Mouse (Mus musculus) forebrain, embryonic 14.5 days (tissue): ENCODE measurements at regions not wholly inside any gene's neighbourhood (a gene's known extent, or its start where the extent isn't known, plus 50 kb on each side); places are given as distances from the start of the nearest gene placed in this dataset.

Experiments used
- ATAC-seq: fragments of 200-750 bp; cut with Nextera tagmentation; 2 replicates; pipeline ENCODE4 v1.8.0; 2017; ENCODE audit warnings: mild to moderate bottlenecking, moderate library complexity
- DNase-seq: peaks from one replicate; pipeline ENCODE4 v3.0.0-alpha.2; 2015; ENCODE audit warnings: low spot score
- H3K27ac ChIP-seq: fragments of 300-500 bp; sonication (generic); 2 replicates; pipeline ENCODE4 v1.5.1; 2014; ENCODE audit warnings: low read depth, mild to moderate bottlenecking, control low read depth, low read length, moderate library complexity
- H3K27me3 ChIP-seq: fragments of 300-500 bp; sonication (generic); replicated peaks from 2 replicates; pipeline ENCODE4 v1.6.1; 2014; ENCODE audit warnings: low read length, control low read depth, mixed read lengths; ENCODE audit not compliant: control insufficient read depth, insufficient read depth
- H3K36me3 ChIP-seq: fragments of 300-500 bp; sonication (generic); 2 replicates; pipeline ENCODE4 v1.6.1; 2014; ENCODE audit warnings: low read length, control low read depth; ENCODE audit not compliant: control insufficient read depth, insufficient read depth
- H3K4me1 ChIP-seq: fragments of 300-500 bp; sonication (generic); 2 replicates; pipeline ENCODE4 v1.6.1; 2014; ENCODE audit warnings: antibody characterized with exemption, low read length, control low read depth; ENCODE audit not compliant: control insufficient read depth, insufficient read depth
- H3K4me2 ChIP-seq: fragments of 300-500 bp; sonication (generic); 2 replicates; pipeline ENCODE4 v1.6.1; 2014; ENCODE audit warnings: mild to moderate bottlenecking, control low read depth, low read length
- H3K4me3 ChIP-seq: fragments of 300-500 bp; sonication (generic); 2 replicates; pipeline ENCODE4 v1.5.1; 2014; ENCODE audit warnings: low read depth, low read length, control low read depth
- H3K9ac ChIP-seq: fragments of 300-500 bp; sonication (generic); 2 replicates; pipeline ENCODE4 v1.6.1; 2014; ENCODE audit warnings: mild to moderate bottlenecking, low read length, control low read depth, moderate library complexity
- H3K9me3 ChIP-seq: fragments of 300-500 bp; sonication (generic); replicated peaks from 2 replicates; pipeline ENCODE4 v1.6.1; 2016; ENCODE audit warnings: low read length, control low read depth, mixed read lengths; ENCODE audit not compliant: control insufficient read depth
- WGBS: fragments of 180-500 bp; shearing (Covaris S2); extraction: QIAGEN DNeasy Blood & Tissue Kit; methylation state at CpG from one replicate; pipeline ENCODE4 v1.1.7; 2014; 5-methylcytosine and 5-hydroxymethylcytosine counted together

DNA sequence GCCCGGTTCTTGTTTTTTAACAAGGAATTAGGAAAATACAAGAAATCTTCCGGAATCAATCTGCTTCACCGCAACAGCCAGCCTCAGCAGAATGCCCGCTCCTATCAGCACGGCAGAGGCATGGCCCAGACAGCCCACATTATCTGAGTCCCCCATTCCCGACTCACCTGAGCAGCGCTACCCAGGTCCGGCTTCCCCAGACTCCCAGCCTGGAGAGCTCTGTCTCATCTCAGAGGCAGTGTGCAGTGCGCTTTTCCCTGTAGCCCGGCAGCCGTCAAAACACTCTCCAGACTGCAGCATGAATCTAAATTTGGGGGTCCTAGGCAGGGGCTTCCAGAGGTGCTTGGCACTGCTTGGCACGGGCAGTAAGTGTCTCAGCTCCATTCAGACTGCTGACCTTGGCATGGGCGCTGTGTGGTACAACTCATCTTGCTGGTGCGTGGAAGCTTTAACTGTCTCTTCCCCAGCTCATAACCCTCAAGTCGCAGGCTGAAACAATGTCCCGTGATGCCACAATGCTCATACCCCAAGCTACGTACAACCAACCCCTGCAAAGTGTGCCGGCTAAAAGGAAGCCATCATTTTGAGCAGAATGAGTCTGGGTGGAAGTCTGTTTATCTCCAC, 182.2 kb downstream of the Sox11 start:
- no peak for ATAC-seq
- WGBS: 81% methylated on average over 18 of the region's 18 CpGs
- H3K27ac ChIP-seq: no peak overlapping the region
- no peaks in the 10 kb centered on the region for H3K27me3 ChIP-seq
- no peak overlapping the region for H3K4me2 ChIP-seq
- no peak overlapping the region for H3K4me3 ChIP-seq
- no peaks in the 10 kb centered on the region for H3K36me3 ChIP-seq
- no peaks in the 10 kb centered on the region for H3K9me3 ChIP-seq
- 0 out of 2 replicates have a peak overlapping the region, but pooled peaks have one; percentile 26 for H3K9ac ChIP-seq
- peaks cover 7% of the 10 kb centered on the region for H3K4me1 ChIP-seq
- no peak for DNase-seq

DNA sequence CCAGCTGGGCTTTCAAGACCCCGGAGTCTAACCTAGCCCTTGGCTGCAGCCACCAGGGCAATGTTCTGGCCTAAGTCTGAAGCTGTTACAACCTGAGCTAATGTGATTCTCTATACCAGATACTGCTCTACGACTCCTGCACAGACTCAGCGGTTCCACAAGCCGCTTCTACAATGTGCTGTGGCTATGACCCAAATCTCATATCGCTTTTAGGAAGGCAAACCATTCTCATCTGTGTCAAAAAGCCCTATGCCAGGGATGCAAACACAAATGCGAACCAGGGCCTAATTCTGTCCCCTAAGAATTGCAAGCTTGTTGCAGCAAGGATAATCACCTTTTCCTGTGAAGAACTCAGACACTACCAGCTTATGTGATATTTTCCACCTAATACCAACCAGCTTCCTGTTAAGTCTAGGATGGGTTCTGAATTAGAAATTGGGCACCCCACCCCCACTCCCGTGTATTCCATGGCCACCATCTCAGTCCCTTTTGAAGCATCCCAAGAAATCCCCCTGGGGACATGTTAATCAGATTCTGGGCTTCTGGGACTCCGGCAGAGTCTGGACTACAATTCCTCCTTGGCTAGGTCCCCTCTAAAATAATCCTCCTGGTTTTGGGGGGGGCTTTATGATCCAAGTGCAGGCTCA, 182.8 kb downstream of the Sox11 start:
- no peak overlapping the region for H3K27ac ChIP-seq

DNA sequence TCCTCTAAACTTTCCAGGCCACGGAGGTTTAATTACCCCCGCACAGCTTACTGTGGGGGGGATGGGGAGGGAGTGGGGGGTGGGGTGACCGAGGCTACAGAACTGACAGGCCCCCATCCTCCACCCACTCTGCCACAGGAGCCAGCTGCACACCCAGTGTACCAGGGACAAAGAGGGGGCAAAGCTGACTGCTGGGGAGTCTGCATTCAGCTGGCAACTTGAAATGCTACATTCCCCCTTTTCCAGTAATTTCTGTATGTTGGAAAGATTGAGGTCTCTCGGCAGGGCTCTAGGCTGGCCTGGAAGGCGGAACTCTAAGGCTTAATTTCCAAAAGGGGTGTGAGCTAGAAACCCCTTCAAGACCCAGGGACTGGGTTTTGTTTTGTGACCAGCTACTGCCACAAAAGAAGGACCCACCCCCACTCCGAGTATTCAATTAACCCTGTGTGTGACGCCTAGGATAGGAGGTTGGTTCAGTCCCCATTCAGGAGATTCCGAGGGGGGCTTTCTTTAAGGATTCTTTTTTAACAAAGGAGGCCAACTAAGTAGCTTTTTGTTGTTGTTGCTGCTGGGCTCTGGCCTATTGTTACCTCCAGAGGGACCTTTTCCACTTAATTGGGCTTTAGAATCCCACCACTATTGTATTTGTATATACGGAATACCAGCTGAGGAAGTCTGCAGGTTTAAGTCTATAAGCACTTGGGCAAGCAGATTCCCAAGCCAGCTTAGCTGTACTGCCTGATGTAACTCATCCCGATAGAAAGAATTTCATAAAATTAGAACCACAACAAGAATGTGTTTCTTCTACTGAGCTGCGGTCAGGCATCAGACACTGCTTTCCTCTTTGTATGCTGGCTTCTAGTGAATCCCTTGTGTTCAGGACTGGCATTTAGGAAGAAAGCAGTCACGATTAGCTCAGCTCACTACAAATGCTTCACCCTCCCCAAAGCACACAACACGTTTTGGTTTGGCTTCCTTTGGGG, 191.2 kb downstream of the Sox11 start:
- Histone ChIP-seq H3K9ac (0 out of 2 replicates have a peak overlapping the region, but pooled peaks have one; percentile 4), H3K36me3 (no peaks in the 10 kb centered on the region), H3K4me3 (no peak overlapping the region), H3K27ac (peak overlapping the region; percentile 83), H3K9me3 (no peaks in the 10 kb centered on the region), H3K4me1 (peaks cover 30% of the 10 kb centered on the region), H3K4me2 (peak overlapping the region; percentile 1; the same call in 1 of the 2 replicates), H3K27me3 (no peaks in the 10 kb centered on the region)
- ATAC-seq: peak; percentile 86
- 3% methylated on average over 13 of the region's 13 CpGs for WGBS
- DNase-seq: peak; percentile 84

More for the DNA sequence above, 182.8 kb downstream of the Sox11 start:
- no peak overlapping the region for H3K4me2 ChIP-seq
- H3K27me3 ChIP-seq: no peaks in the 10 kb centered on the region
- H3K36me3 ChIP-seq: no peaks in the 10 kb centered on the region
- H3K4me3 ChIP-seq: no peak overlapping the region
- H3K9ac ChIP-seq: no peak overlapping the region
- WGBS: 79% methylated on average over 8 of the region's 8 CpGs
- ATAC-seq (no peak), DNase-seq (no peak)
- peaks cover 9% of the 10 kb centered on the region for H3K4me1 ChIP-seq
- no peaks in the 10 kb centered on the region for H3K9me3 ChIP-seq

DNA sequence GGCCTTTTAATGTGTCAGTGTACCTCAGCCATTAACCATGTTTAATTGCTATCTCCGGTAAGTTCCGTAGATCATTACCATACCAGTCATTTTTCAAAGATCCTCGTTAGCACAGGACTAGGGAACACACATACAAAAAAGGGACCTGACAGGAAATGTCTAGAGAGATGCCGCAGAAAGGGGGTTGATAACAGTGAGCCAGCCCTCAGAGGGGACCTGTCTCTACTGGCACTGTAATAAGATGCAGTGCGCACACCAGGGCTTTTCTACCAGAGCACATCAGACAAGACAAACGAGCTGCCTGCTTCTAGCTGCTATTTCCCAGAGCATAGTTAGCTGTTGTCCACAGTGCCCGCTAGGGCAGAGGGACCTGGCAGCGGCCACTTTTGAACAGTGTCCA, 199.1 kb downstream of the Sox11 start:
- H3K4me1 ChIP-seq: peaks cover 20% of the 10 kb centered on the region
- H3K36me3 ChIP-seq: no peaks in the 10 kb centered on the region
- no peak overlapping the region for H3K27ac ChIP-seq
- no peak for ATAC-seq
- H3K9me3 ChIP-seq: no peaks in the 10 kb centered on the region
- no peak for DNase-seq
- no peak overlapping the region for H3K9ac ChIP-seq
- H3K4me2 ChIP-seq: no peak overlapping the region
- no peaks in the 10 kb centered on the region for H3K27me3 ChIP-seq
- 46% methylated on average over 8 of the region's 8 CpGs for WGBS
- H3K4me3 ChIP-seq: no peak overlapping the region

DNA sequence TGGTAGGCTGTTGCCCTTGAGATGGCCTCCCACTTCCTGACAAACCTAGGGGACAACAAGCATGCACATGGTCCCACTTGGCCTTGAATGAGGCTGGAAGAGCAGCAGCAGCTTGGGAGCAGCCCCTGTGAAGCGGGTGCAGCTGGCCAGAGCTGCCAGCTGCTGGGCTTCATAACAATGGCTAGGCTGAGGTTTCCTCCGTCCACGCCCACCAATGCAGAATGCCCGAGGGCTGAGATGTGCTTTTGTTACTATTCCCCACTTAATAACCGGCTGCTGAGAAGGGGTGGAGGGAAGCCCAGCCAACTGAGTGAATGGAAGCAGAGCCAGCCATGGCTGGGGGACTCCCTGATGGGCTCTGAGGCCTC, 202.1 kb downstream of the Sox11 start:
- DNase-seq (peak; percentile 86), ATAC-seq (peak; percentile 77)
- no peaks in the 10 kb centered on the region for H3K36me3 ChIP-seq
- peak overlapping the region; percentile 92 for H3K27ac ChIP-seq
- no peak overlapping the region for H3K4me2 ChIP-seq
- no peaks in the 10 kb centered on the region for H3K27me3 ChIP-seq
- no peak overlapping the region for H3K4me3 ChIP-seq
- H3K4me1 ChIP-seq: peaks cover 26% of the 10 kb centered on the region
- no peaks in the 10 kb centered on the region for H3K9me3 ChIP-seq
- no peak overlapping the region; the same call in 1 of the 2 replicates for H3K9ac ChIP-seq
- WGBS: 6% methylated on average over 5 of the region's 5 CpGs

DNA sequence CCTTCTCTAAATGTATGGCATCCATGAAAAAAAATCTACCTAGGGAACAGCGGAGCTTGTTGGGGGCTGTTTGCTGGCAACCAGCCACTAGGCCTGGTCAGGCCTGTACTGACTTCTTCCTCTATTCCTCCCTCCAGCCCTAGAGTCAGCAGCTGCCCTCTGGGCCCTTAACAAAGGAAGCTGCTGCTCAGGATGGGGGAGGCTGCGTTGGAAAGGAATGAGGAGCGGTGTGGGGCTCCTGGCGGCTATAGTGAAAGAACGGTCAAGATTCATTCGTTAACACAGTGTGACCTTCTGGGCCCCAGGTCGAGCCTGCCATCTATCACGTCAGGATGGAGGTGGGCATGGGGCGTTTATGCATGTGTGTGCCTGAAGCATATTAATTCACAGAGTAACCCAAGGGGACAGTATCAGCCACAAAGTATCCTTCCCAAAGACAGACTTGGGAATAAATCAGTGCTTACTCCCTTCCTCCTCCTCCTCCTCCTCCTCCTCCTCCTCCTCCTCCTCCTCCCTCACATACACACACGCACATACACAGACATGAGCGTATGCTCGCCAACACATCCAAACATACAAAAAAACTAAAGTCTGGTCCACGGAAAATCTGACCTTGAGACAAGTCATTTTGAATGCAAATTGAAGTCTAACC, 202.6 kb downstream of the Sox11 start:
- ATAC-seq (peak; percentile 49), DNase-seq (peak; percentile 39)
- H3K9me3 ChIP-seq: no peaks in the 10 kb centered on the region
- no peaks in the 10 kb centered on the region for H3K36me3 ChIP-seq
- H3K27ac ChIP-seq: peak overlapping the region; percentile 92
- peak overlapping the region; percentile 49 for H3K9ac ChIP-seq
- peaks cover 26% of the 10 kb centered on the region for H3K4me1 ChIP-seq
- WGBS: 23% methylated on average over 12 of the region's 13 CpGs
- H3K4me3 ChIP-seq: no peak overlapping the region
- H3K27me3 ChIP-seq: no peaks in the 10 kb centered on the region
- H3K4me2 ChIP-seq: peak overlapping the region; percentile 39

DNA sequence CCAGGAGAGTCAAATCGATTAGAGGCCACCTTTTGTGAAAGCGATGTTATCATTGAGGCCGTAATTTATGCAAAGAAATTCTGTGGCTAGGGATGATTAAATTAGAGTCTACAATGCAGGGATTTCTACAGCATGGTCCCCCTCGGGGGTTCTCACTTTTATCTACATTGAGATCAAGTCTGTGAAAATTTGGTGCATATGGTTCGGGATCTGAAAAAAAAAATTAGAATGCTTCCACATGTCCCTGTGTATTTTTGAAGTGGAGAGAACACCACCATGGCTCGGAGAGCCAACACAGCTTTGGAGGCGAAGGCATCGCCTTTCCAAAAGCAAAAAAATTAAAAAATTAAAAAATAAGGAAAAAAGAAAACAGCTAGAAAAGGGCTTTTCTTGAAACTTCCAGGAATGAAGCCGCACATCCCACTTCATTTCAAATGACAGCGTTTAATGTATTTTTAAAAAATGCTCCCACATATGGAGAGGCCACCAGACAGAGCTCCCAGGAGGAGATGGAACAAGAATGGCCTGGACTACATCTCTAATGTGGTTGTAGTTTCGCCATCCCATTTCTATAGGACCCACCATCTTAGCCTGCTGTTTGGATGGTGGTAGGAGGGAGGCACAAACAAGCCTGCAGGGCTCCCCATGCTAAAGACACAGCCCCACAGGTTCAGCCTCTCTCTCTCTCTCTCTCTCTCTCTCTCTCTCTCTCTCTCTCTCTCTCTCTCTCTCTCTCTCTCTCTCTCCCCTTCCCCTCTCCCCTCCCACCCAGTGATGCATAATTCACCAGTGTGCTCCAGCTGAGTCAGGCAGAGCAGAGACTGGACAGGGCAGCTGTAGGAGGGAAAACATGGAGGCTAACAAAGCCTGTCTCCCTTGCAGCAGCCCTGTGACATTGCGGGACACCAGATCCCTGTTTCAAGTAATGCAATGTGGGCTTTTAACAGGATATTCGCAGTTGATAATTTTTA, 203.4 kb downstream of the Sox11 start:
- peak overlapping the region; percentile 92 for H3K27ac ChIP-seq
- ATAC-seq: peak; percentile 77
- H3K4me1 ChIP-seq: peaks cover 26% of the 10 kb centered on the region
- peak; percentile 59 for DNase-seq
- no peaks in the 10 kb centered on the region for H3K36me3 ChIP-seq
- no peaks in the 10 kb centered on the region for H3K9me3 ChIP-seq
- no peak overlapping the region for H3K4me3 ChIP-seq
- no peaks in the 10 kb centered on the region for H3K27me3 ChIP-seq
- peak overlapping the region; percentile 49 for H3K9ac ChIP-seq
- peak overlapping the region; percentile 39 for H3K4me2 ChIP-seq
- 53% methylated on average over 13 of the region's 13 CpGs for WGBS
